Mouse (Mus musculus): ENCODE data around the gene Fam71e2.
"Not testable (repeated sequence)": the region's sequence is repeated elsewhere in the genome, so short reads cannot be mapped to it uniquely, and the experiment has no call there.

The Fam71e2 gene

DNA sequence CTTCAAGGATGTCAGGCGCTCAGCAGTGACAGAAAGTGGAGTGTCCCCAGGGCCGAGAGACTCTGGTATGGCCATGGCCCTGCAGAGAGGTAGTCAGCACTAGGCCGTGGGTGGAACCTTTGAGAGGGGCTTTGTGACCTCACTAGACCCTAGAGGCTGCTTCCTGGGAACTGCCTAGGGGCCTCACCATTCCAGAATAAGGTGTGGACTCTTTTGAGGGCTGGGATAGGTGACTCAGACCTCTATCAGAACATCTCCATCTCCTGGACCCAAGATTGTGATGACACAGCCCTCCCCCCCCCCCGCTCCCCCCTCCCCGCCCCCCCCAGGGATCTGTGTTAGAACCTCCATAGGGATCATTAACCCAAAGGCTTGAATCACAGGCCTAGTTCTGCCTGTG lies at the start of gene Fam71e2:
Fam71e2 (minus strand) TSS at position 101 of the 400 bp plus-strand sequence.
- in situ Hi-C loops (cut with MboI; ENCODE audit: low sequenced_read_pairs): no loop called here

DNA sequence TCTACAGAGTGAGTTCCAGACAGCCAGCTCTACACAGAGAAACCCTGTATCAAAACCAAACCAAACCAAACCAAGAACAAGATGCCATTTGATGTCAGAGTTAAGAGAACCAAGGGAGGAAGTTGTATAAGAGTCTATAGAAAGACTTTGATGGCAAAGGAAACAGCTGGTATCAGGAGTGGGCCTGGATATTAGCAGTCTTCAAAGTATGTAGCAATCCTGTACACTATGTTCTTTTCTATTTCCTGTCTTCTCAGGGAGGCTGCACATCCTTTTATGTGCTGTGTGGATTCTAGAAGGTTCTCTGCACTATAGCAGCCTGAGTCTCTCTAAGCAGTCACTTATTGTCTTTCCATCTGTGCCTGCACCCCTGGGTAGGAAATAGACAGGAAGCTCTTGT lies 45.5 kb upstream of the Fam71e2 start:
- in situ Hi-C loops (cut with MboI; ENCODE audit: low sequenced_read_pairs): no loop called here

DNA sequence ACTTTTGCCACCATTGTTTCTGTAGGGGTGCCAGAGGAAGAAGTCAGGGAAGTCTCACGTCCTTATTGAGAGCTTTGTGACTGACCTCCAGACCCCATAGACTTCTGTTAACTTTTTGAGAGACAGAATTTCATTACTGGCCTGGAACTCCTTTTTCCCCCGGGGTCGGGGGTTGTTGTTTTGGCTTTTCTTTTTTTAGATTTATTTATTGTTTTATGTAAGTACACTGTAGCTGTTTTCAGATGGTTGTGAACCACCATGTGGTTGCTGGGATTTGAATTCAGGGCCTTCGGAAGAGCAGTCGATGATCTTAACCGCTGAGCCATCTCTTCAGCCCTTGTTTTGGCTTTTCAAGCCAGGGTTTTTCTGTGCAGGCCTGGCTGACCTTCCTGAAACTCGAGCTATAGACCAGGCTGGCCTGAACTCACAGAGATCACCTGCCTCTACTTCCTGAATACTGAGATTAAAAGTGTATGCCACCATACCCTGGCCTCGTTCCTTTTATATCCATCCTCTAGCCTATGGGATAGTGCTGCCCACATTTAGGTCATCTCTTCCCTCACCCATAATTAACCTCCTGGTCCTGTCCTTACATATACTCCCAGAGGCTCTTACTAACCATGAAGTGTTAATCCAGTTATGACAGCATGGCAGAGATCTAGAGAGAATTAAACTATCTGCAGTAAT lies 42.1 kb upstream of the Fam71e2 start:
- in situ Hi-C loops (cut with MboI; ENCODE audit: low sequenced_read_pairs): no loop called here

DNA sequence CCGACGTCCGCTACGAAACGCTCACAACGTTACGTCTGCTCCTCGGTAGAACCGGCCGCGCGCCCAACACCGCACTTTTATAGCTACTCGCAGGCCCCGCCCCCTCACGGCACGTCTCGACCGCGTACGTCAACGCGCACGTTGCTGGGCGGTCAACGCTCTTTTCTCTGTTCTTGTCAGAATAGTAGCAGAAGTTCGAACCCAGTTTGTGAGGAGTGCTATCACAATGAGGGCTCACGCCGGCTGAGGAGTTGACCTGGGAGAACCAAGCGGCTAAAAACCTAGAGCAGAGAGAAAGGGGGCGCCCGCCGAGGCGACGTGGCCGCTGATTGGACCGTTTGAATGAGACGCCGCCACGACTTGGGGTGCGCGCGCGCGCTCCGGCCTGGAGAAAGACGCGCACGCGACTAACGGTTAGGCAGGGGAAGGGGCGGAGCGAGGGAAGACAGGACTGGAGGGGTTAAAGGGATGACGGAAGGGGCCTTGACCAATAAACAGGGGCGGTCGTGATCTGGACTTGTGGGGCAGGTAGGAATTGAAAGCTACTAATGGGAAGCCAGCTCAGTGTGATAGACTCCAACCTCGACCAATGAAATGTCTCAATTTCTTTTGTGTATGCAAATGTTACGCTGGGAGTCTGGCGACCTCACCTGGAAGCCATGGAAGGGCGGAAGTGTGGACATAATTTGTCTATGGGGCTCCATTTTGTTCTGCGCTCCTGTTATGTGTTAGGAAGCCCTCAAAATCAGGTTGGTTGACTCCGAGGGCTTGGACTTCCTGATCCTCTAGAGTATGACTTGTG lies 41.4 kb upstream of the Fam71e2 start, which contains the start of gene Ube2s:
Ube2s (minus strand) TSS at position 288 of the 802 bp plus-strand sequence.
- in situ Hi-C loops (cut with MboI; ENCODE audit: low sequenced_read_pairs): no loop called here

DNA sequence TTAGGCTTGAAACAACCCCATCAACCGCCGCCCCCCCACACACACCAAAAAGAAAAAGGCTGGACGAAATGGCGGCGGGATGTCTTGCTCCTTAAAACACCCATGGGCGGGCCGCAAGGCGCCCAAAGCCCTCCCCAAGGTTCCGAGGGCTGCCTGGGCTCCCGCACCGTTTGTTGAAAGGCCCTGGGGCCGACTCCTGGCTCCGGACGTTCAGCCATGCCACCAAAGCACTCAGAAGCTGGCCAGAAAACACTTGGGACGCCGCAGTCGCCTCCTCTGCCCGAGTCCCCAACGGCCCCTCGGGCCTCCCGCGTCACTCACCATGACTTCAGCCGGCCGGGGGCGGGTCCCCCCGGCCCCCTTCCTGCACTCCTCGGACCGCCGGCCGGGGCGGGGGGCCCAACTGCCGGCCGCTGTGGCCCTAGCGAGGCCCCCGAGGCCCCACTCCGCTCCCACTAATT lies 40.8 kb upstream of the Fam71e2 start:
- in situ Hi-C loops (cut with MboI; ENCODE audit: low sequenced_read_pairs): no loop called here

DNA sequence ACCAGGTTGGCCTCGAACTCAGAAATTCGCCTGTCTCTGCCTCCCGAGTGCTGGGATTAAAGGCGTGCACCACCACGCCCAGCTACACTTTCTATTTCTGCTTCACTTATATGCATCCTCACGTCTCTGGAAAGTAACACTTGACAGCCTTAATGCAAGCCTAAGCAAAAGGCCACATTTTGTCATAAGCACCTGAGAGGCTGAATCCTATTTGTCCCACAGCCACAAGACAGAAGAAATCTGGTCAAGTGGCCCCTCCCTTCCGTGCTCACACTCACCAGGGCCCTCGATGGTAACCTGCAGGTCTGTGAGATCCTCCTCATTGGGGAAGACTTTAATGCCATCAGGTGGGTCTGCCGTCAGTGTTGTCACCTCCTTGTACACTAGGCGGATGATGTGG lies 40.0 kb upstream of the Fam71e2 start:
- in situ Hi-C loops (cut with MboI; ENCODE audit: low sequenced_read_pairs): not testable (repeated sequence)

DNA sequence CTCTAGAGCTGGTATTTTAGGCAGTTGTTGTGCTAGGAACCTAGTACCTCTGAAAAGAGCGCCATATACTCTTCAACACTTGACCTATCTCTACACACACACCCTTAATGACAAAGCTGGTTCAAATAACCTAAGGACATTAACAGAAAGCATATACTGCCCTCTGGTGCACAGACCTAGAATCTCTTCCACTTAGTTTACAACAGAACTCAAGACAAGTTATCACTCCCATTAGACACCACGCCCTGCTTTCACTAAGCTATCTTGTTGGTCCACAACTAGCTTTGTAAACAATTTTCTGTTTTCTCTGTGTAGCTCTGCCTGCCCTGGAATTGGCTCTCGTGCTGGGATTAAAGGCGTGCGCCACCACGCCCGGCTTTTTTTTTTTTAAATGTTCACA lies 35.6 kb upstream of the Fam71e2 start:
- in situ Hi-C loops (cut with MboI; ENCODE audit: low sequenced_read_pairs): no loop called here

DNA sequence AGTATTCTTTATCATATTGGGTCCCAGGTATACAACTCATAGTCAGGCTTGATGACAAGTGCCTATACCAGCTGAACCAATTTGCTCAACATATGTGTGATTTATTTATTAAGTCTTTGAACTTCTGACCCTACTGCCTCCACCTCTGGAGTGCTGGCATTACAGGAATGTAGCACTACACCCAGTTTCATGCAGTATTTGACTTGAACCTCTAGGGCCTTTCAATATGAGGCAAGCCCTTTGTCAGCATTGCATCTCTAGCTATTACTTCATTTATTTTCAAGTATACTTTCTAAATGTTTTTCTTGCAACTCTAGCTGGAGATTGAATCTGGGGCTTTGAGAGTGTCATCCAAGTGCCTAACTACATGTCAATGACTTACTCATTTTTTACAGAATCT lies 31.1 kb upstream of the Fam71e2 start:
- in situ Hi-C loops (cut with MboI; ENCODE audit: low sequenced_read_pairs): no loop called here

DNA sequence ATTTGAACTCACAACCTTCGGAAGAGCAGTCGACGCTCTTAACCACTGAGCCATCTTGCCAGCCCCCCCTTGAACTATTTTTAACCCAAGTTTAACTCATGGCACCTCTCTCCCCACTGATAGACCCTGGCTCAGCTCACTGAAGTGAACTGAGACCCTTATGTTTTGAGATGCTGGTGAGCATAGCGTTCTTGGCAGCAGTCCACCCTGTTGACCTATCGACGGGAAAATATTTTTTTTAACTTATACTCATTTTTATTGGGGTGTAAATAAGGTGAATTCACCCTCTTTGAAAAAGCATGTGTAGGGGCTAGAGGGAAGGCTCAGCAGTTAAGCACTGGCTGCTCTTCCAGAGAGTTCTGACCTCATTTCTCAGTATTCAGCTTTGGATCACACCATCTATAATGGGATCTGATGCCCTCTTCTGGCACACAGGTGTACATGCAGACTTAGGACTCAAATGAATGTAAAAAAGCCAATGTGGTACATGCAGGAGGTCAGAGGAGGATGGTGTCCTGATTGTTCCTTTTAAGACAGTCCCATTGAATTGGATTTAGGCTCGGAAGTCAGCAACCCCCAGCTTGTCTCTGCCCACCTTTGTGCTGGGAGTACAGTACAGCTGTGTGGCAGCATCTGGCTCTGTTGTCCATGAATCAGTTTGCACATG lies 24.8 kb upstream of the Fam71e2 start:
- in situ Hi-C loops (cut with MboI; ENCODE audit: low sequenced_read_pairs): no loop called here

DNA sequence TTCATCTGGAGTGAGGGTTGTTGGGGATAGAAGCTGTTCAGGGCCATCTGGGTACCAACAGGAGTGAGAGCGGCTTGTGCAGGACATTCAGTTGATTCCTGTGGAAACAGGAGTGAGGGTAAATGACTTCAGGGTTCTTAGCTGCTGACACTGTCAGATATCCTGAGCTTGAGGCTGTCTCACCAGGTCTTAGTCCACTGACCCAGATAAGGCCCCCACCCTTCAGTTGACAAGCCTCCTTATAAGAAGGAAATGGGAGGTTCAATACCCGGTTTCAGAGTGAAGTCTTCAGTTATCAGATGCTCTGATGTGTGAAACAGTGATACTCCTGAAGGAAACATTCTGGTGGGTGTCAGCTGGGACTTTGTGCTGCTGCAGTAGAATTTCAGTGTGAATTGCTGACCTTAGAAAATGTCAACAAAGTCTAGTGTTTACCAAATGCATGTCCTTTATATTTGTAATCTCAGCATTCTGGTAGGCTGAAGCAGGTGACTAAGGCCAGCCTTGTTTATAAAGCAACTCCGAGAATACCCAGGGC lies 23.6 kb upstream of the Fam71e2 start:
- in situ Hi-C loops (cut with MboI; ENCODE audit: low sequenced_read_pairs): no loop called here

DNA sequence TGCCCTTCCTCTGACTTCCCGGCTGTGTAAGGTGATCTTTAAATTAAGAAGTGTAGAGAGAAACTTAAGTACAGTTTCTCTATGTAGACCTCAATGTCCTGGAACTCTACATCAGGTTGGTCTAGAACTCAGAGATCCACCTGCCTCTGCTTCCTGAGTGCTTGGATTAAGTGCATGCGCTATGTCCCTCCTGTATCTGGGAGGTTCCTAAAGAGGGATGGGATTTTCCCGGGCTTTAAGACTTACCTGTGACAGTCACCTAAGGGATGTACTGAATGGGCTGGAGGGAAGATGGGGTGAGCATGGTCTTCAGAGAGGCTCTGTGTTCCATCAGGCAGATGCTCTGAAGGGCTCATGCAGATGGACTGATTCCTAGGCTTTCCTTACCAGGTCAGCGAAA lies 22.6 kb upstream of the Fam71e2 start:
- in situ Hi-C loops (cut with MboI; ENCODE audit: low sequenced_read_pairs): no loop called here

DNA sequence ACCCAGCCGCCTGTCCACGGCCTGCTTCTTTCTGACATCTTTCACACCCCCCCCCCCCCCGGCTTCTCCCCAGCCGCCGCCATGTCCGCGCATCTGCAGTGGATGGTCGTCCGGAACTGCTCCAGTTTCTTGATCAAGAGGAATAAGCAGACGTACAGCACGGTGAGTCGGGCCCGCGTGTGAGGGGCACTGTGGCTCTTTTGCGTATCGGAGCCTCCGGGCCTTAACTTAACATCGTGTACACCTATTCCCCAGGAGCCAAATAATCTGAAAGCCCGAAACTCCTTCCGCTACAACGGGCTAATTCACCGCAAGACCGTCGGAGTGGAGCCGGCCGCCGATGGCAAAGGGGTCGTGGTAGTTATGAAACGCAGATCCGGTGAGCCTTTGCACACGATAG lies 22.1 kb upstream of the Fam71e2 start:
- in situ Hi-C loops (cut with MboI; ENCODE audit: low sequenced_read_pairs): not testable (repeated sequence)

DNA sequence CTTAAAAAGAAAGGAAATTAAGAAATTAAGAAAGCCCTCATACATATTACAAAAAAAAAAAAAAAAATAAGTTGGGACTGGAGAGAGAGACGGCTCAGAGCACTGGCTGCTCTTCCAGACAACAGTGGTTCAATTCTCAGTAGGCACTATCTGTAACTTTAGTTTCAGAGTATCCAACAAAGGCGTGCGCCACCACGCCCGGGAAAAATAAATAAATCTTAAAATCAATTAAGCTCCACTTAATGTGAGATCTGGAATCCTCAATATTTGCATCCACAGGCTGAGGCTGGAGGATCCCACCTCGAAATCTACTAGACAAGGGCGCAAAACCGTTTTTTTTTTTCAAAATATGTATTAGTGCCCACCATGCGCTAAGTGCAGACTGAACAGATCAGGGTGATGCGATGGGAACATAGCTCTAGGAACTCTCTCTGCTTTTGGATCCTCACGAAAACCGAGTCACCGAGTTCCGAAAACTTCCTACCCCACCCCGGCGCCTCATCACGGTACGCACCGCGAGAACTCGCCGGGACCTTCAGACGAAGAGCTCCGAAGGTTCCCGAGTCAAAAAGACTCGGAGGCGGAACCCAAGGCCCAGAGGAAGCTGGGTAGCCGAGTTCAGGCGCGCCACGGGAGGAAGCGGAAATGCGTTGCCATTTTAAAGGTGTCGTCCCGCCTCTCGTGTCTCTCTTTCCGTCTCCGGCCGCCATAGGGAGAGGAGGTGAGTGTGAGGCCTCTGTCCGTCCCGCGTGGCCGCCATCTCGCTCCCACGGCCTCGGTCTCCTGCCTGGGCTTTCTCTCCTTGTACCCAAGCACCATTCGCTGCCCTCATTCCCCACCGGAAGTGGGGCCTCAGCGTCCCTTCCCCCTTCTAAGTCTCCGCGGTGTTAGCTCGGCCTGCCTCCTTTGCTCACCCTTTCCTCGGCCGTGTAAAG lies 21.4 kb upstream of the Fam71e2 start, which contains the start of gene Rpl28:
Rpl28 (plus strand) TSS at position 597 of the 935 bp plus-strand sequence.
- in situ Hi-C loops (cut with MboI; ENCODE audit: low sequenced_read_pairs): no loop called here

DNA sequence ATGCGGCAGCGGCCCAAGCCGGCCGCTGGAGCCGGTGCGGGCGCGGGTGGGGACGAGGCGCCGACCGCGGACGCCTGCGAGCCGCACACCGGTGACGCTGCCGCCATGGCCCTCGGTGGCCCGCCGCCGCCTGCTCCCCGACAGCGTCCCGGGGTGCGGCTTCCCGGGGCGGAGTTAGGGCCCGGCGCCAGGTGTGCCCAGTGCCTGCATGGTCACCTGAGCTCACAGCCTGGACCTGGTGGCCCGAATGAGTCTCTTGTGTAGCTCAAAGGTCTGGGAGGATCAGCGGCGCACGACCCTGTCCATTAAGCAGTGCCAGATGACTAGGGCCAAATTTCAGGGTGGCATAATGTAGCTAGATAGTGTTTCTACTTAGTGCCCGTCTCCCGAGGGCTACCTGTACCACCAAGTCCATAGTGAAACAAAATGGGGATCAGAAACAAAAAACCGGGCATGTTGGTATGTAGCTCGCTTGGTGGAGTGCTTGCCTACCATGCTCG lies 18.4 kb upstream of the Fam71e2 start, which contains the start of gene Tmem238:
Tmem238 (minus strand) TSS at position 221 of the 500 bp plus-strand sequence.
- in situ Hi-C loops (cut with MboI; ENCODE audit: low sequenced_read_pairs): no loop called here

DNA sequence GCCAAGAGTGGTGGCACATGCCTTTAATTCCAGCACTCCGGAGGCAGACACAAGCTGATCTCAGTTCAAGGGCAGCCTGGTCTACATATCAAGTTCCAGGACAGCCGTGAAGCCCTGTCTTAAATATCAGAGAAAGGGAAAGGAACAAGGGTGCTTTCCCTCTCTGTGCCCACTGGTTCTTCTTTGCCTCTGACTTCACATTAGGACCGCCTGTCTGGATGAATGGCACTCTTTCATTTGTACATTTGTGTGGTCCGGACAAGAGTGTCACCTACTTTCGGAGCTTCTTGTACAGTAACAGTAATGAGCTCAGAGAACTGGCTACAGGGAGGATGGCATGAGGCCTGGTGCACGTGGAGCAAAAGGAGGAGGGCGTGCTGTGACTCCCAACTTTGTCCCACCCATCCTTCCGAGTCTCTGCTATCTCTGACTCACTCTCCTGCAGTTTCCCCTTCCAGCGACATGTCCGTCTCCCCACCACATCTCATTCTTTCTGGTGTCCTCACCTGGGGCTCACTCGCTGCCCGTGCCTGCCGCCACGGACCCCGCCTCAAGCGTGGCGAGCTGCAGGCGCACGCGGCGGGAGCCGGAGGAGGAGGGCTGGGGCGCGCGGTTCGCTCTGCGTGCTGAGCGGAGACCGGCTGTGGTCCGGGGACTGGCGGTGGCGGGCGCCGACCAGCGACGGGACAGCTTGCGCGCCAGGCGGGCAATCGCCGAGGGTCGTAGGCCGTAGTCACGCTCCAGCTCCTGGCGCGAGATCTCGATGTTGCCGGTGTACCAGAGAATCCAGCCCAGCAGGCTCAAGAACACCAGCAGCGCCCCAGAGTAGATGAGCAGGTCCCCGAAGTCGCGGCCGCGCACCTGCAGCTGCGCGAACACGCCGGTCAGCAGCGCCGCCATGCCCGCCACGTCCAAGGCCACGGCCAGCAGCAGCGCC lies 17.7 kb upstream of the Fam71e2 start:
- in situ Hi-C loops (cut with MboI; ENCODE audit: low sequenced_read_pairs): no loop called here

DNA sequence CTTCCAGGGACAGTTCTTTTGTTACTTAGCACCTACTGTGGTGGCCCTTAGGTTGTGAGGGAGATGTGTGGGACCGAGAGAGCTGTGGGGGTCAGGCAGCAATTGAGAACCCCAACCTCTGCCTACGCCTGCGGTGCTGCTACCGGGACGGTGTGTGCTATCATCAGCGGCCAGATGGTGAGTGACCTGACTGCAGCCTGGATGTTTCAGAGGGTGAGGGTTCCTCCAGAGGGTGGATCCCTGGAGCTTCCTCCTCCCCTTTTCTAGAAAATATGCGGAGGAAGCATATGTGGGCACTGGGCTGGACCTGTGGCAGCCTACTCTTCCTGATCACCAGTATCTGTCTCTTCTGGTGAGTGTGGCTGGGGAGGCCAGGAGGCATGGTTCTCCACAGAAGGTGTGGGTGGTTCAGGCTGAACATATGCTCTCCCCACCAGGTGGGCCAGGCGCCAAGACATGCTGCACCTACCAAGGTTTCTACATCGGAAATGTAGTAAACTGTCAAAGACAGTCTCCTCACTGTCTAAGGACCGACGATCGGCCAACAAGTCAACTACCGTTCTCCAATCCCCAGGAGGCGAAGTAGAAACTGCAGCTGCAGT lies 12.7 kb upstream of the Fam71e2 start:
- in situ Hi-C loops (cut with MboI; ENCODE audit: low sequenced_read_pairs): no loop called here

DNA sequence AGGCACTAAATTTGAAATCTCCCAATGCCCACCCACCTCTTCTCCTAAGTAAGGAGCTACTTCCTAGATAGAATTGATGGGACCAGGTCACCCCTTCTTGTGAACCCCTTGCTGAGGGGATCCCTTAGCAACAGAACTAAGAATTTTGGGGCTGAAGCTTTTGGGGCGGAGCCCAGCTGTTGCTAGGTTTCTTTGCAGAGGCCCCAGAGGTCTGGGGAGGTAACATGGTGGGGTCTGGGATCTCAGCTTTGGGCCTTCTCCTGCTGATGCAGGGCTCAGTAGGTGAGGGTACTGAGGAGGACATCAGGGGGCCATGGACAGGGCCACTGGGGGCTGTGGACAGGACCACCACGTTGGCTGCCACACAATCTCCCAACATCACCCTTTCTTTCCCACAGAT lies 11.7 kb upstream of the Fam71e2 start, which contains the start of the genes Il11 and Tmem190:
Il11 (minus strand) TSS at position 101 of the 400 bp plus-strand sequence.
Tmem190 (plus strand) TSS at position 179 of the 400 bp plus-strand sequence.
- in situ Hi-C loops (cut with MboI; ENCODE audit: low sequenced_read_pairs): no loop called here

DNA sequence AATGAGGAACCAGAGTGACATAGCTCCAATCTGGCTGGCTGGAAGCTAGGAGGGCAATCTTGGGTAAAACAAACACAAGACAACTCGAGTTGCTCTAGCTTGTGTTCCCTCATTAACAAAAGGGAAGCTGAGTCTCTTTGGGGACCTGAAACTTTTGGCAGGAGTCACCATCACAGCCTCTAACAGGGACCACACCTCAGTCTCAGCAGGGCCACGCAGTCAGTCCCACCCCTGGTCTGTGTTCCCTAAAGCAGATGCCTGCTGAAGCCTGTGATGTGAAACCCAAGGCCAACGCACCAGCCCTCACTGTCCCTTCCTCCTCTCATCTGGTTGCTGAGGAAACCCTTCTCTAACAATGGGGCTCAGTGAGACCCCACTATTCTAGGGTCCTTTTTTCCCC lies 11.0 kb upstream of the Fam71e2 start:
- in situ Hi-C loops (cut with MboI; ENCODE audit: low sequenced_read_pairs): no loop called here

Data from CH12F3 (cell line).